Mouse (Mus musculus): Measurements from ENCODE around the gene Lmod3. TPM values are rescaled to one million over a fixed set of nuclear protein-coding genes. Genes with fewer than 3 reads are reported as not detected.

Lmod3 gene
- polyA plus RNA-seq, 1 experiment from 2014 or later = not detected

GRCm38 (mm10) chr6:97200437-97200836 is 52.1 kb downstream of the Lmod3 start:
- no peak overlapping the region for H3K27ac ChIP-seq
- no peak overlapping the region for H3K4me3 ChIP-seq
- H3K4me1 ChIP-seq = peaks cover 18% of the 10 kb centered on the region
- WGBS = 72% methylated on average over 3 of the region's 3 CpGs
- H3K9me3 ChIP-seq = no peaks in the 10 kb centered on the region
- peaks cover 51% of the 10 kb centered on the region for H3K36me3 ChIP-seq (replicated peaks)
- no peak for DNase-seq (ENCODE audit: extremely low spot score, low spot score)
- H3K27me3 ChIP-seq (ENCODE audit: poor library complexity, severe bottlenecking) = no peaks in the 10 kb centered on the region

Other genes with a start within 250 kb of the Lmod3 start
- 0.36 and 0.40 TPM in 2 replicates for gene Fam19a4, start 192.3 kb downstream of the Lmod3 start, polyA plus RNA-seq (2016; fragmentation: Nextera tagmentation; extraction: Ambion mirVana)
- 9.7 and 9.9 TPM in 2 replicates for gene Eogt, start 103.6 kb downstream of the Lmod3 start, polyA plus RNA-seq (2016; fragmentation: Nextera tagmentation; extraction: Ambion mirVana)
- 24.2 and 26.3 TPM in 2 replicates for gene Tmf1, start 73.6 kb downstream of the Lmod3 start, polyA plus RNA-seq (2016; fragmentation: Nextera tagmentation; extraction: Ambion mirVana)
- gene Uba3, start 47.1 kb downstream of the Lmod3 start, polyA plus RNA-seq (2016; fragmentation: Nextera tagmentation; extraction: Ambion mirVana) = 84.3 and 87.1 TPM in 2 replicates
- 39.7 and 40.0 TPM in 2 replicates for gene Arl6ip5, start 42.1 kb downstream of the Lmod3 start, polyA plus RNA-seq (2016; fragmentation: Nextera tagmentation; extraction: Ambion mirVana)